Mouse (Mus musculus) limb, embryonic 10.5 days (tissue): ENCODE data around the gene Wnt6. TPM values are rescaled to one million over a fixed set of nuclear protein-coding genes. Genes with fewer than 3 reads are reported as not detected.
"Not testable (repeated sequence)": the region's sequence is repeated elsewhere in the genome, so short reads cannot be mapped to it uniquely, and the experiment has no call there.

Experiments used
- DNase-seq: peaks from one replicate; pipeline ENCODE4 v3.0.0-alpha.2; 2017; ENCODE audit warnings: low spot score
- H3K27ac ChIP-seq: fragments of 300-500 bp; sonication (generic); 2 replicates; pipeline ENCODE4 v1.5.1; 2016; ENCODE audit warnings: mild to moderate bottlenecking
- H3K27me3 ChIP-seq: fragments of 300-500 bp; sonication (generic); 2 replicates; pipeline ENCODE4 v1.6.1; 2016; ENCODE audit warnings: low read depth, mild to moderate bottlenecking; ENCODE audit not compliant: poor library complexity, severe bottlenecking
- H3K36me3 ChIP-seq: fragments of 300-500 bp; sonication (generic); 2 replicates; pipeline ENCODE4 v1.6.1; 2016; ENCODE audit warnings: mild to moderate bottlenecking, moderate library complexity
- H3K4me1 ChIP-seq: fragments of 300-500 bp; sonication (generic); 2 replicates; pipeline ENCODE4 v1.6.1; 2016
- H3K4me3 ChIP-seq: fragments of 300-500 bp; sonication (generic); 2 replicates; pipeline ENCODE4 v1.5.1; 2016; ENCODE audit warnings: mild to moderate bottlenecking, moderate library complexity
- H3K9me3 ChIP-seq: fragments of 300-500 bp; sonication (generic); replicated peaks from 2 replicates; pipeline ENCODE4 v1.6.1; 2016; ENCODE audit warnings: mild to moderate bottlenecking
- WGBS: fragments of 180-500 bp; shearing (Covaris S2); methylation state at CpG from one replicate; pipeline ENCODE4 v1.1.7; 2016; 5-methylcytosine and 5-hydroxymethylcytosine counted together
- polyA plus RNA-seq: library from polyadenylated mRNA; unstranded; fragments of >200 nt; fragmentation: Nextera tagmentation; extraction: Ambion mirVana; gene quantifications from 2 replicates; pipeline ENCODE4 v1.2.1, GENCODE M21; 2016

Gene Wnt6
- polyA plus RNA-seq, 1 experiment from 2014 or later: 30.1 TPM

GRCm38 (mm10) chr1:74817219-74817618, 45.5 kb downstream of the Wnt6 start:
- Histone ChIP-seq H3K4me3 (peak overlapping the region; percentile 68), H3K27ac (peak overlapping the region; percentile 93), H3K27me3 (peaks cover 14% of the 10 kb centered on the region; the same call in 1 of the 2 replicates), H3K9me3 (no peaks in the 10 kb centered on the region), H3K36me3 (no peaks in the 10 kb centered on the region), H3K4me1 (peaks cover 10% of the 10 kb centered on the region; the same call in 1 of the 2 replicates)
- DNase-seq: no peak
- 18% methylated on average over 14 of the region's 14 CpGs for WGBS

GRCm38 (mm10) chr1:74818509-74818908, 46.8 kb downstream of the Wnt6 start:
- WGBS: 97% methylated on average over 1 of the region's 1 CpGs

GRCm38 (mm10) chr1:74823598-74823997, 51.9 kb downstream of the Wnt6 start:
- not testable (repeated sequence) for DNase-seq, H3K4me1 ChIP-seq, H3K4me3 ChIP-seq, H3K27ac ChIP-seq, H3K36me3 ChIP-seq, H3K9me3 ChIP-seq, H3K27me3 ChIP-seq
- WGBS: 93% methylated on average over 4 of the region's 4 CpGs

More at GRCm38 (mm10) chr1:74818509-74818908, 46.8 kb downstream of the Wnt6 start:
- DNase-seq: no peak
- H3K4me3 ChIP-seq: no peak overlapping the region
- H3K4me1 ChIP-seq: peaks cover 10% of the 10 kb centered on the region; the same call in 1 of the 2 replicates
- 0 out of 2 replicates have a peak, but pooled peaks cover under 1% of the 10 kb centered on the region for H3K27me3 ChIP-seq
- no peaks in the 10 kb centered on the region for H3K9me3 ChIP-seq
- H3K27ac ChIP-seq: no peak overlapping the region
- H3K36me3 ChIP-seq: no peaks in the 10 kb centered on the region

- Histone ChIP-seq H3K4me1 (no peaks in the 10 kb centered on the region), H3K36me3 (no peaks in the 10 kb centered on the region), H3K4me3 (no peak overlapping the region), H3K27me3 (no peaks in the 10 kb centered on the region; the same call in 1 of the 2 replicates), H3K27ac (no peak overlapping the region), H3K9me3 (no peaks in the 10 kb centered on the region)
- no peak for DNase-seq
- WGBS: 40% methylated on average over 14 of the region's 14 CpGs
Measured at GRCm38 (mm10) chr1:74824518-74825302, 53.0 kb downstream of the Wnt6 start.

DNA sequence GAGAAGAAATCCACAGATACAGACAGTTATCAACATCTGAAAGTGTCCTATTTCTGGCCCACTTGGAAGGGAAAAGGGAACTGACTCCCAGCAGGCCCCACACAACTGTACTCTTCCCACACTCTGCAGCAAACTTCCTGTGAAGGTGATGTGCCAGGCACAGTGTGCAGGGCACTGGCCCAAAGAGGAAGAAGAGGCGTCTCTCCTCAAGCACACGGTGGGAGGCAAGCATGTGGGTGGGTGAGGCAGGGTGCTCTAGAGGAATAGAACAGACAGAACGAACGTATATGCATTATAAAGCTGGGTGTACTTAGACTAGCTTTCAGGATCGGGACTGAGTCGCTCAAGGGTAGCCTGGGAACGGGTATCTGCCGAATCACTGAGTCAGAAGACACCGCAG, 58.4 kb downstream of the Wnt6 start:
- Histone ChIP-seq H3K9me3 (no peaks in the 10 kb centered on the region), H3K4me1 (no peaks in the 10 kb centered on the region), H3K36me3 (no peaks in the 10 kb centered on the region), H3K27me3 (no peaks in the 10 kb centered on the region), H3K27ac (no peak overlapping the region), H3K4me3 (no peak overlapping the region)
- DNase-seq: no peak
- WGBS: 82% methylated on average over 9 of the region's 9 CpGs

- Histone ChIP-seq H3K4me1 (no peaks in the 10 kb centered on the region), H3K9me3 (no peaks in the 10 kb centered on the region), H3K36me3 (no peaks in the 10 kb centered on the region), H3K27ac (no peak overlapping the region), H3K27me3 (no peaks in the 10 kb centered on the region), H3K4me3 (no peak overlapping the region)
- DNase-seq: no peak
- WGBS: 86% methylated on average over 3 of the region's 3 CpGs
Measured at GRCm38 (mm10) chr1:74833255-74833654, 61.6 kb downstream of the Wnt6 start.

Other genes with a start within 250 kb of the Wnt6 start
- 0.08 and 0.95 TPM in 2 replicates for gene Plcd4, start 229.0 kb upstream of the Wnt6 start, polyA plus RNA-seq
- gene Usp37, start 227.6 kb upstream of the Wnt6 start, polyA plus RNA-seq: 45.5 and 50.3 TPM in 2 replicates
- 11.3 and 11.4 TPM in 2 replicates for gene Zfp142, start 183.6 kb upstream of the Wnt6 start, polyA plus RNA-seq
- gene Bcs1l, start 183.6 kb upstream of the Wnt6 start, polyA plus RNA-seq: 16.7 and 18.0 TPM in 2 replicates
- 36.3 and 41.6 TPM in 2 replicates for gene Rnf25, start 170.5 kb upstream of the Wnt6 start, polyA plus RNA-seq
- gene Stk36, start 170.4 kb upstream of the Wnt6 start, polyA plus RNA-seq: 10.5 and 11.8 TPM in 2 replicates
- gene Ttll4, start 110.1 kb upstream of the Wnt6 start, polyA plus RNA-seq: 52.0 and 53.8 TPM in 2 replicates
- 22.8 and 25.5 TPM in 2 replicates for gene Cyp27a1, start 58.3 kb upstream of the Wnt6 start, polyA plus RNA-seq
- gene Prkag3, start 22.7 kb upstream of the Wnt6 start, polyA plus RNA-seq: 0.16 and 0.29 TPM in 2 replicates
- 1.3 and 1.6 TPM in 2 replicates for gene Wnt10a, start 19.6 kb downstream of the Wnt6 start, polyA plus RNA-seq
- gene Cdk5r2, start 83.0 kb downstream of the Wnt6 start, polyA plus RNA-seq: not detected in 2 replicates
- gene Fev, start 113.5 kb downstream of the Wnt6 start, polyA plus RNA-seq: not detected in 2 replicates
- not detected in 2 replicates for gene Cryba2, start 121.3 kb downstream of the Wnt6 start, polyA plus RNA-seq
- not detected in 2 replicates for gene Cfap65, start 163.7 kb downstream of the Wnt6 start, polyA plus RNA-seq
- 0.08 and 0.11 TPM in 2 replicates for gene Ihh, start 179.8 kb downstream of the Wnt6 start, polyA plus RNA-seq